Mouse (Mus musculus) myocyte (in vitro differentiated cells): ENCODE data around the gene Baiap2l2. TPM values are rescaled to one million over a fixed set of nuclear protein-coding genes. Genes with fewer than 3 reads are reported as not detected.

Source experiments
- H3K27me3 ChIP-seq: one replicate; pipeline ENCODE4 v1.6.1; 2011; ENCODE audit not compliant: control insufficient read depth, insufficient read depth, insufficient read length
- H3K36me3 ChIP-seq: one replicate; pipeline ENCODE4 v1.6.1; 2011; ENCODE audit not compliant: control insufficient read depth, insufficient read depth
- H3K4me2 ChIP-seq: one replicate; pipeline ENCODE4 v1.6.1; 2011; ENCODE audit warnings: low read depth, control low read depth
- H3K4me3 ChIP-seq: one replicate; pipeline ENCODE4 v1.5.1; 2011; ENCODE audit warnings: mild to moderate bottlenecking, control low read depth, moderate library complexity
- H3K79me2 ChIP-seq: one replicate; pipeline ENCODE4 v1.6.1; 2011; ENCODE audit not compliant: control insufficient read depth, insufficient read depth
- H3ac ChIP-seq: one replicate; pipeline ENCODE4 v1.6.1; 2011; ENCODE audit not compliant: control insufficient read depth, insufficient read length
- CEBPB ChIP-seq: IDR thresholded peaks from 2 replicates; pipeline ENCODE4 v1.6.1; 2011; ENCODE audit warnings: mild to moderate bottlenecking, moderate library complexity; ENCODE audit not compliant: poor library complexity, insufficient read depth, severe bottlenecking
- E2F4 ChIP-seq: IDR thresholded peaks from one replicate; pipeline ENCODE4 v1.6.1; 2011; ENCODE audit warnings: mild to moderate bottlenecking, control low read depth, moderate library complexity; ENCODE audit not compliant: insufficient read depth
- MAX ChIP-seq: IDR thresholded peaks from one replicate; pipeline ENCODE4 v1.6.1; 2011; ENCODE audit warnings: low read depth, mild to moderate bottlenecking, control low read depth
- MYOD1 ChIP-seq, 3 experiments: IDR thresholded peaks; one replicate each; pipeline ENCODE4 v1.6.1; 2011; ENCODE audit warnings: control low read depth in 2 of 3, low read depth in 2 of 3, mild to moderate bottlenecking in 2 of 3, moderate library complexity in 1 of 3; ENCODE audit not compliant: insufficient read length in 2 of 3, control insufficient read depth in 1 of 3
- MYOG ChIP-seq, 3 experiments: IDR thresholded peaks; one replicate each; pipeline ENCODE4 v1.6.1; 2011; ENCODE audit warnings: control low read depth in 2 of 3, low read depth in 2 of 3, mild to moderate bottlenecking in 2 of 3; ENCODE audit not compliant: insufficient read length in 2 of 3, control insufficient read depth in 1 of 3, insufficient read depth in 1 of 3
- POLR2A ChIP-seq: IDR thresholded peaks from one replicate; pipeline ENCODE4 v1.6.1; 2011; ENCODE audit warnings: low read depth, mild to moderate bottlenecking, control low read depth, moderate library complexity; ENCODE audit not compliant: insufficient read length
- POLR2AphosphoS2 ChIP-seq: IDR thresholded peaks from one replicate; pipeline ENCODE4 v1.6.1; 2011; ENCODE audit warnings: low read depth, control low read depth; ENCODE audit not compliant: insufficient read length
- REST ChIP-seq: IDR thresholded peaks from one replicate; pipeline ENCODE4 v1.6.1; 2011; ENCODE audit warnings: mild to moderate bottlenecking, control low read depth, moderate library complexity; ENCODE audit not compliant: insufficient read depth, insufficient read length
- SRF ChIP-seq: IDR thresholded peaks from one replicate; pipeline ENCODE4 v1.6.1; 2011; ENCODE audit warnings: low read depth; ENCODE audit not compliant: control insufficient read depth, insufficient read length
- TCF12 ChIP-seq: IDR thresholded peaks from one replicate; pipeline ENCODE4 v1.6.1; 2011; ENCODE audit warnings: mild to moderate bottlenecking, control low read depth; ENCODE audit not compliant: poor library complexity, insufficient read depth, severe bottlenecking
- TCF3 ChIP-seq: IDR thresholded peaks from one replicate; pipeline ENCODE4 v1.6.1; 2011; ENCODE audit warnings: low read depth, control low read depth; ENCODE audit not compliant: insufficient read length
- USF1 ChIP-seq: IDR thresholded peaks from one replicate; pipeline ENCODE4 v1.6.1; 2011; ENCODE audit warnings: low read depth, mild to moderate bottlenecking, control low read depth, moderate library complexity
- polyA plus RNA-seq: library from polyadenylated mRNA; unstranded; fragments of >200 nt; fragmentation: generic; extraction: Trizol; gene quantifications from one replicate; pipeline ENCODE4 v1.2.1, GENCODE M21; 2012; ENCODE audit warnings: missing spikeins

Baiap2l2 gene
- polyA plus RNA-seq, 1 experiment: 1.7 TPM

- Histone ChIP-seq H3K27me3 (peaks cover 52% of the 10 kb centered on the region), H3ac (no peak overlapping the region), H3K36me3 (no peaks in the 10 kb centered on the region), H3K79me2 (no peaks in the 10 kb centered on the region), H3K4me2 (peak overlapping the region; percentile 57), H3K4me3 (no peak overlapping the region)
- TF ChIP-seq E2F4 (no peak), MYOD1 (IDR thresholded peaks at IDR 0.05; ENCODE audit: control insufficient read depth in 1 of 3, insufficient read length in 2 of 3, low read depth in 2 of 3) (no peak), REST (no peak), SRF (no peak), CEBPB (no peak), POLR2AphosphoS2 (no peak), MAX (no peak), USF1 (no peak)
Measured at GRCm38 (mm10) chr15:79271124-79271746, 14.1 kb downstream of the Baiap2l2 start.

- no peak overlapping the region for H3ac ChIP-seq
- peaks cover 58% of the 10 kb centered on the region for H3K27me3 ChIP-seq
- TF ChIP-seq SRF (no peak), MYOD1 (IDR thresholded peaks at IDR 0.05; ENCODE audit: control insufficient read depth in 1 of 3, insufficient read length in 2 of 3, low read depth in 2 of 3) (peak in 1 of 3 experiments; percentile 41)
- peak overlapping the region; percentile 57 for H3K4me2 ChIP-seq
- no peaks in the 10 kb centered on the region for H3K36me3 ChIP-seq
- H3K4me3 ChIP-seq: no peak overlapping the region
- no peaks in the 10 kb centered on the region for H3K79me2 ChIP-seq
Measured at GRCm38 (mm10) chr15:79270317-79271123, 14.8 kb downstream of the Baiap2l2 start.

GRCm38 (mm10) chr15:79268521-79268920 is 16.8 kb downstream of the Baiap2l2 start:
- TF ChIP-seq POLR2AphosphoS2 (no peak), MYOG (IDR thresholded peaks at IDR 0.05; ENCODE audit: control insufficient read depth in 1 of 3, insufficient read depth in 1 of 3, insufficient read length in 2 of 3, low read depth in 2 of 3) (no peak), USF1 (no peak), CEBPB (no peak), TCF3 (no peak), POLR2A (no peak), E2F4 (no peak), SRF (no peak), REST (no peak), MAX (no peak), MYOD1 (IDR thresholded peaks at IDR 0.05; ENCODE audit: control insufficient read depth in 1 of 3, insufficient read length in 2 of 3, low read depth in 2 of 3) (no peak), TCF12 (no peak)
- H3K4me3 ChIP-seq: no peak overlapping the region
- no peaks in the 10 kb centered on the region for H3K79me2 ChIP-seq
- H3K4me2 ChIP-seq: no peak overlapping the region
- peaks cover 63% of the 10 kb centered on the region for H3K27me3 ChIP-seq
- H3ac ChIP-seq: no peak overlapping the region
- no peaks in the 10 kb centered on the region for H3K36me3 ChIP-seq

GRCm38 (mm10) chr15:79265384-79265783 is 20.0 kb downstream of the Baiap2l2 start:
- H3K27me3 ChIP-seq: peaks cover 62% of the 10 kb centered on the region

More at GRCm38 (mm10) chr15:79265384-79265783, 20.0 kb downstream of the Baiap2l2 start:
- Histone ChIP-seq H3K36me3 (no peaks in the 10 kb centered on the region), H3K79me2 (no peaks in the 10 kb centered on the region), H3K4me3 (no peak overlapping the region), H3ac (no peak overlapping the region), H3K4me2 (no peak overlapping the region)
- TF ChIP-seq TCF12 (no peak), SRF (no peak), MYOD1 (IDR thresholded peaks at IDR 0.05; ENCODE audit: control insufficient read depth in 1 of 3, insufficient read length in 2 of 3, low read depth in 2 of 3) (no peak), POLR2AphosphoS2 (no peak), POLR2A (no peak), REST (no peak), MAX (no peak), E2F4 (no peak), MYOG (IDR thresholded peaks at IDR 0.05; ENCODE audit: control insufficient read depth in 1 of 3, insufficient read depth in 1 of 3, insufficient read length in 2 of 3, low read depth in 2 of 3) (no peak), TCF3 (no peak), CEBPB (no peak)
